Mouse (Mus musculus): Measurements from ENCODE around the gene Ddx27. TPM values are rescaled to one million over a fixed set of nuclear protein-coding genes. Genes with fewer than 3 reads are reported as not detected.

Ddx27 gene
- polyA plus RNA-seq, 1 experiment from 2014 or later = 68.6 TPM

DNA sequence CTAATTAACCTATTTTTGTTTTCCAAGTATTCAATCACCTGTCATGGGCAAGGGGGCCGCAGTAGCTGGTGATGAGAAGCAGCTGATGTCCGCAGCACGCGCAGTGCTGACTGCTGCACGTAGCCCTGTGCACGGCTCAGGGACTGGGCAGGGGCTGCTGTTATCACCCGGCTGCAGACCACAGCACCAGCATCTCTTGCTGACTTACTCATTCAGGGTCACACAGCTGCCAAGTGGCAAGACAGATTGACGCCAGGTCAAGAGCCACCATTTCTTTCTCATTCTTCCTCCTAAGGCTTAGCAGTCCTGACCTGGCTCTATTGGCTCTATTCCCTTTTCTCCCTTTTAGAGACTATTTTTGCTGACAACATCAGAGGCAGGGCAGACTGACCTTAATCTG lies 24.4 kb downstream of the Ddx27 start:
- Histone ChIP-seq H3K36me3 (peaks cover 100% of the 10 kb centered on the region), H3K27me3 (ENCODE audit: low read depth, poor library complexity, severe bottlenecking) (no peaks in the 10 kb centered on the region), H3K9me3 (replicated peaks) (no peaks in the 10 kb centered on the region), H3K4me3 (no peak overlapping the region), H3K27ac (no peak overlapping the region), H3K4me1 (no peaks in the 10 kb centered on the region)
- 80% methylated on average over 8 of the region's 8 CpGs for WGBS
- no peak for DNase-seq (ENCODE audit: low spot score)

DNA sequence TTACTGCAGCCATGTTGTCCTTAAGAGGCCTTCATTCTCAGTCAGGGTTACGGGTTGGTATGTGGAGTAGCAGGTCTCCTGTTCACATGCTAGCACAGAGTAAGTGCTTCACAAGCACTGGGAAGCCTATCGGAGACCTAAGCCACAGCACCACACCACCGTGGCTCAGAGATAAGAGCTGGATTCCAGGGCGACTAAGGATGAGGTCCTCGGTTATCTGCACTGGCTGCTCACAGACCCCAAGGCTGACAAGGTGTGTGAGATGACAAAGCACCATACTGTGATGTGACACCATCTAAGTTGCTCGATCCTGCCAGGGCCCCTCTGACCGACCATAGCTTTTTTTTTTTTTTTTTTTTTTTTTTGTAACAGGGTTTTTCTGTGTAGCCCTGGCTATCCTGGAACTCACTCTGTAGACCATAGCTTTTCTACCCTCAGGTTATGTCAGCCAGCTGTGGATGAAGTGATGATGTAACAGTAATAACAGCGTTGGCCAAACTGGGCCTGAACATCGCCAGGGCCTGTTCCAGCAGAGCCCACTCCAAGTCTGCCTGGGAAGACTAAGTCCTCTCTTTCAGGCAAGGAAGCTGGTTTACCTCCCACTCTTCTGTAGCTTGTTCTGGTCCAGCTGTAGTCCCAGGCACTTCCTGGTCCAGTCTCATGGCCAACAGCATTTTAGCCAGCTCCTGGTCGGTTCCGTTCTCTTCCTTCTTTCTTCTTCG lies 28.6 kb downstream of the Ddx27 start:
- no peaks in the 10 kb centered on the region for H3K9me3 ChIP-seq (replicated peaks)
- no peaks in the 10 kb centered on the region for H3K4me1 ChIP-seq
- H3K36me3 ChIP-seq = peaks cover 93% of the 10 kb centered on the region
- H3K4me3 ChIP-seq = no peak overlapping the region
- no peak overlapping the region for H3K27ac ChIP-seq
- H3K27me3 ChIP-seq (ENCODE audit: low read depth, poor library complexity, severe bottlenecking) = no peaks in the 10 kb centered on the region
- 94% methylated on average over 12 of the region's 12 CpGs for WGBS
- DNase-seq (ENCODE audit: low spot score) = no peak

DNA sequence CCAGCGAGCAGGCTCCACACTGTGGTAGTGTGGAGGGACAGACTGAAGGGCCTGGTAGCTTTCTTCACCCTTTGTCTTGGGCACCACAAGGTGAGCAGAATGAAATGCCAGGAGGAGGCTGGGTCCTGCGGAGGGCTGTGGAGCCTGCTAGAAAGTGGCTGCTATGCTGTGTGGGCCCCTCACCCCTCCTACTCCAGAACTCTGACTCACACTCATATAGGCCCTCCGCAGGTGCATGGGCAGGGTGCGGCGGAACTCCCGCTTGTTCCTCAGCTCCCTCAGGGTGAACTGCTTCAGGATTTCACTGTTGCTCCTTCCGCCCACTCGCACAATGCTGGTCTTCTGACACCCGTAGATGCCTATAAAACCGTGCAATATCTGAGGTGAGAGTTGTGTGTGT lies 33.2 kb downstream of the Ddx27 start:
- H3K27me3 ChIP-seq (ENCODE audit: low read depth, poor library complexity, severe bottlenecking) = no peaks in the 10 kb centered on the region
- no peak overlapping the region for H3K27ac ChIP-seq
- WGBS = 94% methylated on average over 10 of the region's 10 CpGs
- DNase-seq (ENCODE audit: low spot score) = no peak
- peaks cover 84% of the 10 kb centered on the region for H3K36me3 ChIP-seq
- no peaks in the 10 kb centered on the region for H3K4me1 ChIP-seq
- H3K9me3 ChIP-seq (replicated peaks) = no peaks in the 10 kb centered on the region
- no peak overlapping the region for H3K4me3 ChIP-seq

DNA sequence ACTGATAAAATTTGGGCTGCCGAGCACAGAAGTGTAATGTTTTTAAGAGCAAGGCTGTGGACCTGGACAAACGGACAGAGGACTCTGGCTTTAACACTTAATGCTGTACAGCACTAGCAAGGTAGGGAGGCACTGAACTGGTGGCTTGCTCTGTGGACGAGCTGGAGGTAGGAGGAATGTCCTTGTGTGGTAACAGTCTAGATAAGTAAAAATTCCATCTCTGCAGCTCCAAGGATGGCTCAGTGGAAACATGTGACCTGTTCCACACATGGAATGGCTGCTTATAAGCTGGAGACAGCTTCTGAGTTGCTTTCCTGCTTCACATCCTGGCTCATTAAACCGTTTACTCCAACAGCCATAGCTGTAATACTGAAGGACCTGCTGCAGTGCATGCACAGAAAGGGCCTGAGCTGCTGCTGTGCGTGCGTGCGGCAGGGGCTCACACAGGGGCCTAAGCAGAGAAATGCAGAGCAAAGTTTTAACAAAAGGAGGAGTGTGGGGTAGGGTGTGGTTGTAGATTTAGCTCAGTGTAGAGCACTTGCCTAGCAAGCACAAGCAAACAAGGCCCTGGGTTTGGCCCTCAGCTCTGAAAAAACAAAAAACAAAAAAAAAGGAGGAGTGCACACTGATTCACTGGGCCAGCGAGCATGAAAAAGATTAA lies 33.8 kb downstream of the Ddx27 start:
- no peaks in the 10 kb centered on the region for H3K4me1 ChIP-seq
- H3K27ac ChIP-seq = no peak overlapping the region
- peaks cover 83% of the 10 kb centered on the region for H3K36me3 ChIP-seq
- no peaks in the 10 kb centered on the region for H3K27me3 ChIP-seq (ENCODE audit: low read depth, poor library complexity, severe bottlenecking)
- 90% methylated on average over 8 of the region's 8 CpGs for WGBS
- no peak overlapping the region for H3K4me3 ChIP-seq
- no peaks in the 10 kb centered on the region for H3K9me3 ChIP-seq (replicated peaks)
- DNase-seq (ENCODE audit: low spot score) = no peak

DNA sequence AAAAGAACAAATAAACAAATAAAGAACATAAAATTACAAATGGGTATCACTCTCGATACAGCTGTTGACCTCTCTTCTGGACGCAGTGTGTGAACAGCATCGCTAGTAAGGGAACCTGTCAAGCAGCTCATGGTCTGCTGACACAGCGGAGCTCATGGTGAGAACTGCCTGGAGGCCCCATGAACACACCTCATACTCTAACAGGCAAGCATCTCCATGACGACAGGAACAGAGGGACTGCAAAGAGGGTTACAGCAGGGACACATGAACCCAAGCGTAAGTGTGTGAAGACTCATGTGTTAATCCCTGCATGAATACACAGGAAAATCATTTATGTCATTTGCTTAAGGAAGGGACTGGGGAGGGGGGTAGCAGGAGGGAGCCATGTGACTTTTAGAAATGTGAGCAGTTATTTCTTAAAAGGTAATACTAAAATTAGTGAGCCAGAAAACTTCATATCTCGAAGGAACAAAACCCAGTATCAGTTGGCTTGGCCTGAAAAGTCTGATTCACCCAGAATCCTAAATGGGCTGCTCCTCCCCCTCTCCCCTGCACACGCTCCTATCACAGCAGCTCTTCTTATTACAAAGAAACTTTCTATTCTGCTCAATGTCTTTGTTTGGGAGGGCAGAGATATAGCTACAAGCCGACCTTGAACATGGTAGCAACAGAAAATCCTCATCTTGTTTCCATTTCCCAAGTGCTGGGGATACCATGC lies 38.3 kb downstream of the Ddx27 start:
- Histone ChIP-seq H3K9me3 (replicated peaks) (no peaks in the 10 kb centered on the region), H3K27me3 (ENCODE audit: low read depth, poor library complexity, severe bottlenecking) (no peaks in the 10 kb centered on the region), H3K27ac (no peak overlapping the region), H3K4me3 (no peak overlapping the region), H3K4me1 (0 out of 2 replicates have a peak, but pooled peaks cover 2% of the 10 kb centered on the region), H3K36me3 (peaks cover 84% of the 10 kb centered on the region)
- 94% methylated on average over 9 of the region's 9 CpGs for WGBS
- no peak for DNase-seq (ENCODE audit: low spot score)

DNA sequence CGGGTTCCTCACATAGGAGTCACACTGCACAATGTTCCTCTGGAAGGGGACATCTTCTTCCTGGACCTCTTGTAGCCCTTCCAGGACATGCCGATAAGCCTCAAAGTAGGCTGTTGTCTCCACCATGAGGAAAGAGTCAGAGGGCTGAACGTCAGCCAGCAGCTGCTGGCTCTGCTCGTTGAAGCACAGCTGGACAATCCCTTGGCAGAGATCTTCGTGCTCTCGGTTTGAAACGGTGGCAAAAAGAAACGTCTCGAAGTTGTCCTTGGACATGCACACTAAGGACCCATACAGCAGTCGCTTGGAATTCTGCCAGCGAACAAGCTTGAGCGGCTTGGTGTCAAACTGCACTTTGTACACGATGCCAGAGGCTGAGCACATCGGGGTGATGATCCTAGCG lies 40.4 kb downstream of the Ddx27 start:
- DNase-seq (ENCODE audit: low spot score) = no peak
- Histone ChIP-seq H3K4me3 (no peak overlapping the region), H3K4me1 (peaks cover 10% of the 10 kb centered on the region; the same call in 1 of the 2 replicates), H3K9me3 (replicated peaks) (no peaks in the 10 kb centered on the region), H3K36me3 (peaks cover 71% of the 10 kb centered on the region), H3K27ac (no peak overlapping the region), H3K27me3 (ENCODE audit: low read depth, poor library complexity, severe bottlenecking) (no peaks in the 10 kb centered on the region)
- WGBS = 96% methylated on average over 15 of the region's 15 CpGs

DNA sequence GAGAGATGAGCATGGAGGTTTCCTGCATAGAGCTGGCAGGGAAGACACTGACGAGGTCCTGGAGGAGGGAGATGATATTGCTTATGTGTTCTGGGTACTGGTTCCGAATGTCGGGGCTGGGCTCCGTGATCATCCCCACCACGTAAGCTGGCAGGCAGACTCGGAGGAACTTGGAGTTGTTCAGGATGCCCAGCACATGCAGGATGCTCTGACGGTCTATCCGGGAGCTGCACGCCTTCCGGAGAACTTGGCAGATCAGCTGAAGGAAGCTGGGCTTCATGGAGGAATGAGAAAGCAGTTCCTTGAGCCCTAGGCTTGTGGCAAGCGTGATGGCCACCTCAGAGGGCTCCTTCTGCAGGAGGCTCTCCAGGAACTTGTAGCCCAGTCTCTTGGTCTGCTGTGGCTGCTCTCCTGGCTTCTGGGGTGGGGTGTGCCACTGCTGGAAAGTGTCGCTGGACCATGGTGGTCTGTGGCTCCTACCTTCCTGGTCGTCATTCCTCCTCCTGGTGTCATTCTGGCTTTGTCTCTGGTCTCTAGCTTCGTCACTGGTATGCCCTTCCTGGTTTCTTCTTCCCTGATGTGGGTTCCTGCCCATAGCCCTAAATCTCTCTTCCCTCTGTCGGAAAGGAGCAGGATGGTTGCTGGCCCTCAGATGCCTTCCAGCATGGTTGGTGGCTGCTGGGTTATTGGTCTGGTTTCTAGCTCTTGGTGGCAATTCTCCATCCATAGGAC lies 41.4 kb downstream of the Ddx27 start:
- Histone ChIP-seq H3K27ac (no peak overlapping the region), H3K27me3 (ENCODE audit: low read depth, poor library complexity, severe bottlenecking) (no peaks in the 10 kb centered on the region), H3K4me3 (no peak overlapping the region), H3K9me3 (replicated peaks) (no peaks in the 10 kb centered on the region), H3K4me1 (peaks cover 17% of the 10 kb centered on the region), H3K36me3 (peaks cover 64% of the 10 kb centered on the region)
- DNase-seq (ENCODE audit: low spot score) = no peak
- WGBS = 94% methylated on average over 15 of the region's 15 CpGs

DNA sequence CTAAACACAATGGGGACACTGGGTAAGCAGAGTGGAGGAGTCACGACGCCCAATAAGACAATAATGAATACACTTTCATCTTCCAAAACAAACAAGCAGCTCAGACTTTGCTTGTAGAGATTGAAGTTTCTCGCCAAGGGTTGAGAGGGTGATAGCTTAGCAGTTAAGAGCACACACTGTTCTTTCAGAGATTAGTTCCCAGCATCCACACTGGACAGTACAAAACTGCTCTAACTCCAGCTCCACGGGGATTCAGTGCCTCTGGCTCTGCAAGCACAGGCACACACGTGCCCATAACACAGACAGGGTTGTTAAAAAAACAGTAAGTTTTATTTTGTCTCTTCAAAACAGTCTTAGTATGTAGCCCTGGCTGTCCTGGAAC lies 41.9 kb downstream of the Ddx27 start:
- Histone ChIP-seq H3K4me1 (peaks cover 23% of the 10 kb centered on the region), H3K9me3 (replicated peaks) (no peaks in the 10 kb centered on the region), H3K27ac (no peak overlapping the region), H3K27me3 (ENCODE audit: low read depth, poor library complexity, severe bottlenecking) (no peaks in the 10 kb centered on the region), H3K36me3 (peaks cover 59% of the 10 kb centered on the region), H3K4me3 (no peak overlapping the region)
- WGBS = 91% methylated on average over 5 of the region's 5 CpGs
- no peak for DNase-seq (ENCODE audit: low spot score)

DNA sequence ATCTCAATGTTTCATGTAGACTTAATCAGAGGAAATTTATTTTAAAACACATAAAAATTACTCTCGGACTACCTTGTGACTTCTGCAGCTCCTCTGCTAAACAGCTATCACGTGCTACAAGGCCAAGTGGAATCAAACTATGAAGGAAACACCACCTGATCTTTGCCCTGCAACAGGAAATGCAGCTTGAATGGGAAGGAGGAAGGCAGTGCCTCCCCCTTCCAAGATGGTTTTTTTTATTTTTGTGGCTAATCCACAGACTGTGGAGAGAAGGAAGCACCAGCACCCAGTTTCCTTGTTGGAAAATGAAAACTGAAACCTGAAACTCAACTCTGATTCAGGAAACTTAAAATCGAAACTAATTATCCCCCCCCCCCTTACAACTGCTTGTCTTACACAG lies 43.2 kb downstream of the Ddx27 start:
- WGBS = 70% methylated on average over 3 of the region's 3 CpGs
- H3K36me3 ChIP-seq = peaks cover 51% of the 10 kb centered on the region
- no peak overlapping the region for H3K27ac ChIP-seq

DNA sequence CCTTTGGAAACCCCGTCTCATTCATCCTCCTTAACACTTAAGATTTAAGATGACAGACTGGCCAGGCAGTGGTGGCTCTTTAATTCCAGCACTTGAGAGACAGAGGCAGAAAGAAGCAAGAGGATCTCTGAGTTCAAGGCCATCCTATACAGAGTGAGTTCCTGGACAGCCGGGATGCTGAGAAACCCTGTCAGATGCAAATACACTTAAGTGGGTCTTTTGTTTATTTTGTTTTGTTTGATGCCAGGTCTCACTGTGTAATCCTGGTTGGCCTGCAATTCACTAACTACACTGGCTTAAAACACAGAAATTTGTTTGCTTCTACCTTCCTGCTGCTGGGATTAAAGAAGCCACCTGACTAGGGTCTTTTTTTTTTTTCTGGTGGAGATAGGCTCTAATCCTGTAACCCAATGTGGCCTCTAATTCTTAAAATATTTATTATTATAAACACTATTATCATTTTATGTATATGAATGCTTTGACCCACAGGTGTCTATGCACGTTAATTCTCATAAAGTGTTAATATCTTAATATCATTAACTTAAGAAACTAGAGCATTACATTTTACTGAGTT lies 43.9 kb downstream of the Ddx27 start:
- DNase-seq (ENCODE audit: low spot score) = no peak
- no peak overlapping the region for H3K27ac ChIP-seq
- no peaks in the 10 kb centered on the region for H3K27me3 ChIP-seq (ENCODE audit: low read depth, poor library complexity, severe bottlenecking)
- 57% methylated on average over 3 of the region's 3 CpGs for WGBS
- peaks cover 50% of the 10 kb centered on the region for H3K36me3 ChIP-seq
- no peaks in the 10 kb centered on the region for H3K9me3 ChIP-seq (replicated peaks)
- peaks cover 25% of the 10 kb centered on the region for H3K4me1 ChIP-seq
- H3K4me3 ChIP-seq = no peak overlapping the region

More for the DNA sequence above, 43.2 kb downstream of the Ddx27 start:
- Histone ChIP-seq H3K4me3 (no peak overlapping the region), H3K9me3 (replicated peaks) (no peaks in the 10 kb centered on the region), H3K27me3 (ENCODE audit: low read depth, poor library complexity, severe bottlenecking) (no peaks in the 10 kb centered on the region), H3K4me1 (peaks cover 25% of the 10 kb centered on the region)
- DNase-seq (ENCODE audit: low spot score) = no peak

DNA sequence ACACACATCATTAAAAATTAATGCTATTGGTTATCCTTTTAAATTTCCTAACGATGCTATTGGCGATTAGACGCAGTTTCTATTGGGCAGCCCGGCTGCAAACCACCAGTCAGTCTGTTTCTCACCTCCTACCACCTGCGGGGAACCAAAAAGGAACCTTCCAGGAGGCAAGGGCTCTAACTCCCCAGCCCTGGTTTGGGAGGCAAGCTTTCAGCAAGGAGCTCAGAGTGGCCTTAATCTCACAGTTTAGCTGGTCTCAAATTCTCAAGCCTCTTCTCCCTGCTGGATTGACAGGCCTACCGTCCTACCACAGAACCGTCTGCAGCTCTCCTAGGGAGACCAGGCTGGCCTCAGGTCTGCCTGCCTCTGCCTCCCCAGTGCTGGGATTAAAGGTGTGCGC lies 44.5 kb downstream of the Ddx27 start:
- Histone ChIP-seq H3K4me3 (no peak overlapping the region), H3K4me1 (peaks cover 25% of the 10 kb centered on the region), H3K9me3 (replicated peaks) (no peaks in the 10 kb centered on the region), H3K27me3 (ENCODE audit: low read depth, poor library complexity, severe bottlenecking) (no peaks in the 10 kb centered on the region), H3K36me3 (peaks cover 50% of the 10 kb centered on the region), H3K27ac (no peak overlapping the region)
- no peak for DNase-seq (ENCODE audit: low spot score)
- WGBS = 57% methylated on average over 8 of the region's 8 CpGs

DNA sequence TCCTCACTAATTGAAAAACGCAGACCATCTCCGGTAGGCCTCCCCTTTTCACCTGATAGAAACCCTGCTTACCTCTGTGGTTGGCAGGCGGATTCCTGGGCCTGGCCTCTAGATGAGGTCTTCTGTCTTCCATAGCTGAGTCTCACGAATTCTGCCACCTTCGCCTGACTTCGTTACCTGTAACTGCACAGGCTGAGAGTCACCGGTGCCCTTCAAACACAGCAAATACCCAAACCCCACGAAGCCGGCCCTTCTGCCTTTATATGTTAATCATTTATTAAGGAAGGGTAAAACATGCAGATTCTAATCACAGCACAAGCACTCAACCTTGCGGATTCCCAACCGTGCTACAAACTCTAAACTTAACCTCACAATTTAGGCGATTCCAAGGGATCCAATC lies 45.0 kb downstream of the Ddx27 start:
- no peaks in the 10 kb centered on the region for H3K9me3 ChIP-seq (replicated peaks)
- WGBS = 70% methylated on average over 12 of the region's 12 CpGs
- no peaks in the 10 kb centered on the region for H3K27me3 ChIP-seq (ENCODE audit: low read depth, poor library complexity, severe bottlenecking)
- peaks cover 29% of the 10 kb centered on the region for H3K4me1 ChIP-seq
- peaks cover 50% of the 10 kb centered on the region for H3K36me3 ChIP-seq
- no peak overlapping the region for H3K27ac ChIP-seq
- H3K4me3 ChIP-seq = no peak overlapping the region
- no peak for DNase-seq (ENCODE audit: low spot score)
